Mouse (Mus musculus) heart, adult 2 months (tissue): Measurements from ENCODE around the gene Ccnd1.

Experiments
- CTCF ChIP-seq: fragments of 200-600 bp; IDR thresholded peaks from 2 replicates; pipeline ENCODE4 v1.8.1; 2022; ENCODE audit warnings: antibody characterized with exemption, mild to moderate bottlenecking, moderate library complexity
- EP300 ChIP-seq: fragments of 200-500 bp; IDR thresholded peaks from 2 replicates; pipeline ENCODE4 v1.6.1; 2011; ENCODE audit warnings: low read depth, low read length, control low read depth; ENCODE audit not compliant: insufficient read depth
- POLR2A ChIP-seq: fragments of 200-500 bp; IDR thresholded peaks from 2 replicates; pipeline ENCODE4 v1.6.1; 2011; ENCODE audit warnings: mild to moderate bottlenecking, low read depth, low read length, control low read depth; ENCODE audit not compliant: insufficient read depth

DNA sequence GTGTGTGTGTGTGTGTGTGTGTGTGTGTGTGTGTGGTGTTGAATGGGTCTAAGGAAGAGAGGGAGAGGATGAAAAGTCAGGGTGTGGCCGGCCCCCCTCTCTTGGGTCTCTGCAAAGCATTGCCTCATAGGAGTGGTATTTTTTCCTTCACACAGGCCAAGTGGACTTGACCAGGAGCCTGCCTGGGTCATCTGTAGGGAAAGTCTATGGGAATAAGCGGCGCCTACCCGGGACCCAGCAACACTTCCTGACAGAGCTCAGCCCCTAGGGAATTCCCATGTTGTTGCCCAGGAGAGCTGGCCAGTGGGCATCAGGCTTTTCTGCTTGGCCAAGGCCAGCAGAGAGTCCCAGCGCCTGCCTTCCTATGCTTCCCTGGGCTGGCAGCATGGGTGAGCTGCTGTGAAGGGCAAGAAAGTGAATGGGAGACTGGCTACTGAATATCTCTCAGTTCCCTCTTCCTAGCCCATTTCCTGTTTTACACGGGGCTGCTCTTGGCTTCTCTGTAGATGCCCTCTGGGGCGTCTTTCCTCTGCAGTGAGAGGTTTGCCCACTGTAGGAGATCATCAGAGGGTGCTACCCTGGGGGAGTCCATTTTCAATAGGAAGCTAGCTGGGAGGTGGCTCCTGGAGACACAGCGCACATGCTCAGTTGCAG, 41.8 kb upstream of the Ccnd1 start:
- TF ChIP-seq EP300 (no peak), POLR2A (no peak), CTCF (no peak)
